Mouse (Mus musculus) heart, embryonic 14.5 days (tissue): ENCODE results near the gene Farsa. TPM values are rescaled to one million over a fixed set of nuclear protein-coding genes. Genes with fewer than 3 reads are reported as not detected.

Experiments used
- ATAC-seq: fragments of 200-750 bp; cut with Nextera tagmentation; 2 replicates; pipeline ENCODE4 v1.8.0; 2017; ENCODE audit warnings: low read depth, moderate TSS enrichment; ENCODE audit not compliant: insufficient number of reproducible peaks, insufficient read depth, low FRiP score
- H3K27ac ChIP-seq, 2 experiments: fragments of 200-500 bp in 1 of 2; fragments of 300-500 bp in 1 of 2; sonication (generic) in 1 of 2; replicated peaks in 1 of 2; 2 replicates each; pipeline ENCODE4 v1.5.1; 2012 to 2014; ENCODE audit warnings: low read depth in 2 of 2, low read length in 2 of 2, control low read depth in 1 of 2, mild to moderate bottlenecking in 1 of 2, mixed read lengths in 1 of 2; ENCODE audit not compliant: control insufficient read depth in 1 of 2, insufficient read depth in 1 of 2
- H3K27me3 ChIP-seq: fragments of 300-500 bp; sonication (generic); 2 replicates; pipeline ENCODE4 v1.6.1; 2014; ENCODE audit warnings: mild to moderate bottlenecking, low read length, control low read depth; ENCODE audit not compliant: control insufficient read depth, insufficient read depth
- H3K36me3 ChIP-seq: fragments of 300-500 bp; sonication (generic); 2 replicates; pipeline ENCODE4 v1.6.1; 2014; ENCODE audit warnings: mild to moderate bottlenecking, control low read depth, low read length, mixed read lengths; ENCODE audit not compliant: control insufficient read depth, insufficient read depth
- H3K4me1 ChIP-seq, 2 experiments: fragments of 200-500 bp in 1 of 2; fragments of 300-500 bp in 1 of 2; sonication (generic) in 1 of 2; 2 replicates each; pipeline ENCODE4 v1.6.1; 2012 to 2014; ENCODE audit warnings: low read length in 2 of 2, control low read depth in 1 of 2, mixed read lengths in 1 of 2; ENCODE audit not compliant: control insufficient read depth in 2 of 2, insufficient read depth in 2 of 2
- H3K4me2 ChIP-seq: fragments of 300-500 bp; sonication (generic); 2 replicates; pipeline ENCODE4 v1.6.1; 2014; ENCODE audit warnings: mild to moderate bottlenecking, low read length
- H3K4me3 ChIP-seq, 2 experiments: fragments of 200-500 bp in 1 of 2; fragments of 300-500 bp in 1 of 2; sonication (generic) in 1 of 2; 2 replicates each; pipeline ENCODE4 v1.5.1; 2012 to 2014; ENCODE audit warnings: low read length in 2 of 2, mild to moderate bottlenecking in 2 of 2, control low read depth in 1 of 2, low read depth in 1 of 2, moderate library complexity in 1 of 2; ENCODE audit not compliant: control insufficient read depth in 1 of 2, insufficient read depth in 1 of 2
- H3K9ac ChIP-seq: fragments of 300-500 bp; sonication (generic); 2 replicates; pipeline ENCODE4 v1.6.1; 2014; ENCODE audit warnings: mild to moderate bottlenecking, low read length
- H3K9me3 ChIP-seq: fragments of 300-500 bp; sonication (generic); 2 replicates; pipeline ENCODE4 v1.6.1; 2016; ENCODE audit warnings: low read length, control low read depth; ENCODE audit not compliant: control insufficient read depth
- WGBS: fragments of 180-500 bp; shearing (Covaris S2); extraction: QIAGEN DNeasy Blood & Tissue Kit; methylation state at CpG from one replicate; pipeline ENCODE4 v1.1.7; 2014; 5-methylcytosine and 5-hydroxymethylcytosine counted together
- polyA plus RNA-seq: library from polyadenylated mRNA; unstranded; fragments of >200 nt; fragmentation: Nextera tagmentation; extraction: Ambion mirVana; gene quantifications from 2 replicates; pipeline ENCODE4 v1.2.1, GENCODE M21; 2014

Farsa gene
- polyA plus RNA-seq, 1 experiment from 2014 or later: 47.6 TPM

GRCm38 (mm10) chr8:84844397-84845070 lies 12.3 kb upstream of the Farsa start:
- H3K4me3 ChIP-seq: 0 out of 4 replicates have a peak overlapping the region, but pooled peaks of 1 of the 2 experiments have one; percentile 3
- H3K9me3 ChIP-seq: no peaks in the 10 kb centered on the region
- no peak overlapping the region for H3K27ac ChIP-seq
- WGBS: 75% methylated on average over 9 of the region's 9 CpGs
- H3K4me1 ChIP-seq: peaks cover 12 to 30% of the 10 kb centered on the region in 2 experiments
- H3K27me3 ChIP-seq: no peaks in the 10 kb centered on the region
- H3K9ac ChIP-seq: peak overlapping the region; percentile 97
- H3K4me2 ChIP-seq: peak overlapping the region; percentile 81
- H3K36me3 ChIP-seq: peaks cover 48% of the 10 kb centered on the region
- no peak for ATAC-seq

- peaks cover 48% of the 10 kb centered on the region for H3K36me3 ChIP-seq
- peak overlapping the region; percentile 92 to 98 for H3K4me3 ChIP-seq
- peaks cover 12 to 28% of the 10 kb centered on the region in 2 experiments for H3K4me1 ChIP-seq
- peak overlapping the region; percentile 81 for H3K4me2 ChIP-seq
- no peak for ATAC-seq
- no peaks in the 10 kb centered on the region for H3K9me3 ChIP-seq
- peak overlapping the region; percentile 97 for H3K9ac ChIP-seq
- H3K27ac ChIP-seq: peak overlapping the region; percentile 80 to 84
- WGBS: 14% methylated on average over 12 of the region's 12 CpGs
- no peaks in the 10 kb centered on the region for H3K27me3 ChIP-seq
Observed at GRCm38 (mm10) chr8:84845355-84846093, 11.3 kb upstream of the Farsa start.

GRCm38 (mm10) chr8:84846094-84846721 lies 10.6 kb upstream of the Farsa start:
- Histone ChIP-seq H3K27ac (peak overlapping the region; percentile 80 to 84), H3K9me3 (no peaks in the 10 kb centered on the region), H3K9ac (peak overlapping the region; percentile 97), H3K4me1 (peaks cover 12 to 28% of the 10 kb centered on the region in 2 experiments), H3K4me3 (peak overlapping the region; percentile 92 to 98), H3K4me2 (peak overlapping the region; percentile 81), H3K27me3 (no peaks in the 10 kb centered on the region), H3K36me3 (peaks cover 46% of the 10 kb centered on the region)
- WGBS: under 1% methylated on average over 30 of the region's 30 CpGs
- ATAC-seq: no peak; the same call in 1 of the 2 replicates

GRCm38 (mm10) chr8:84846722-84847572 lies 9.8 kb upstream of the Farsa start, which contains the start of gene Calr:
Gene Calr (minus strand): TSS chr8:84846934.
- Histone ChIP-seq H3K9me3 (no peaks in the 10 kb centered on the region), H3K4me1 (peaks cover 12 to 28% of the 10 kb centered on the region in 2 experiments), H3K36me3 (peaks cover 38% of the 10 kb centered on the region), H3K27ac (peak within 1 kb of the TSS; percentile 86 to 89), H3K9ac (peak within 1 kb of the TSS; percentile 97), H3K4me2 (peak within 1 kb of the TSS; percentile 81), H3K27me3 (no peaks in the 10 kb centered on the region), H3K4me3 (peak within 1 kb of the TSS; percentile 92 to 98)
- ATAC-seq: peak; percentile 99
- WGBS: under 1% methylated on average over 55 of the region's 55 CpGs

- no peak for ATAC-seq
- H3K9ac ChIP-seq: peak overlapping the region; percentile 83
- 30% methylated on average over 6 of the region's 6 CpGs for WGBS
Observed at GRCm38 (mm10) chr8:84847684-84848435, 8.9 kb upstream of the Farsa start.

GRCm38 (mm10) chr8:84856434-84856833 lies 355 bp upstream of the Farsa start:
- H3K4me1 ChIP-seq: peaks cover 2 to 10% of the 10 kb centered on the region in 2 experiments; a peak in 3 of 4 replicates
- no peak overlapping the region for H3K27ac ChIP-seq
- H3K4me2 ChIP-seq: peak overlapping the region; percentile 96; the same call in 1 of the 2 replicates
- no peak overlapping the region for H3K9ac ChIP-seq
- H3K27me3 ChIP-seq: no peaks in the 10 kb centered on the region
- no peaks in the 10 kb centered on the region for H3K9me3 ChIP-seq
- peaks cover 24% of the 10 kb centered on the region for H3K36me3 ChIP-seq
- 75% methylated on average over 3 of the region's 3 CpGs for WGBS
- H3K4me3 ChIP-seq: peak overlapping the region in 1 of 2 experiments; percentile 95; a peak in 2 of 4 replicates
- ATAC-seq: no peak

More at GRCm38 (mm10) chr8:84847684-84848435, 8.9 kb upstream of the Farsa start:
- H3K27ac ChIP-seq: peak overlapping the region; percentile 86 to 89
- peaks cover 12 to 28% of the 10 kb centered on the region in 2 experiments for H3K4me1 ChIP-seq
- H3K9me3 ChIP-seq: no peaks in the 10 kb centered on the region
- H3K4me3 ChIP-seq: peak overlapping the region in 1 of 2 experiments; percentile 55; a peak in 2 of 4 replicates
- H3K4me2 ChIP-seq: peak overlapping the region; percentile 80
- H3K27me3 ChIP-seq: no peaks in the 10 kb centered on the region
- peaks cover 29% of the 10 kb centered on the region for H3K36me3 ChIP-seq
